Mouse (Mus musculus) adrenal gland, postnatal 25 days (tissue): Measurements from ENCODE around the gene Tph2. TPM values are rescaled to one million over a fixed set of nuclear protein-coding genes. Genes with fewer than 3 reads are reported as not detected.
"Not testable (repeated sequence)": the region's sequence is repeated elsewhere in the genome, so short reads cannot be mapped to it uniquely, and the experiment has no call there.

Experiments used
- DNase-seq: peaks from one replicate; pipeline ENCODE4 v3.0.0; 2021; ENCODE audit warnings: mixed read lengths
- long read RNA-seq: library from polyadenylated mRNA; stranded (forward); transcript quantifications from one replicate; pipeline ENCODE4 v2.0.0, GENCODE M21; 2021
- total RNA-seq: library from RNA; stranded (reverse); gene quantifications from 2 replicates; pipeline ENCODE4 v1.2.3, GENCODE M21; 2021

The Tph2 gene
- not detected in 2 replicates for total RNA-seq
- long read RNA-seq = 0 reads

- DNase-seq = peak; percentile 77
These were observed at the start of gene Tph2 for GRCm38 (mm10) chr10:115184697-115185096. TSS of gene Tph2 (minus strand) at chr10:115185022.

- DNase-seq = no peak
These were observed 49.0 kb upstream of the Tph2 start for GRCm38 (mm10) chr10:115233798-115234197.

GRCm38 (mm10) chr10:115232513-115232912 is 47.7 kb upstream of the Tph2 start:
- no peak for DNase-seq

GRCm38 (mm10) chr10:115229023-115229422 is 44.2 kb upstream of the Tph2 start:
- DNase-seq = no peak

- DNase-seq = no peak
These were observed 41.8 kb upstream of the Tph2 start for GRCm38 (mm10) chr10:115226586-115226985.

GRCm38 (mm10) chr10:115223845-115224244 is 39.0 kb upstream of the Tph2 start:
- DNase-seq = no peak

GRCm38 (mm10) chr10:115212916-115213580 is 28.2 kb upstream of the Tph2 start:
- no peak for DNase-seq

GRCm38 (mm10) chr10:115205825-115206224 is 21.0 kb upstream of the Tph2 start:
- no peak for DNase-seq

- no peak for DNase-seq
These were observed 20.5 kb upstream of the Tph2 start for GRCm38 (mm10) chr10:115205284-115205683.

- DNase-seq = no peak
These were observed 6.4 kb upstream of the Tph2 start for GRCm38 (mm10) chr10:115191214-115191613.

GRCm38 (mm10) chr10:115187390-115187789 is 2.6 kb upstream of the Tph2 start:
- no peak for DNase-seq

GRCm38 (mm10) chr10:115181034-115181433 is 3.8 kb downstream of the Tph2 start:
- no peak for DNase-seq

- not testable (repeated sequence) for DNase-seq
These were observed 6.8 kb downstream of the Tph2 start for GRCm38 (mm10) chr10:115178019-115178418.

GRCm38 (mm10) chr10:115175591-115175991 is 9.2 kb downstream of the Tph2 start:
- no peak for DNase-seq

- no peak for DNase-seq
These were observed 11.5 kb downstream of the Tph2 start for GRCm38 (mm10) chr10:115173336-115173735.

- no peak for DNase-seq
These were observed 13.4 kb downstream of the Tph2 start for GRCm38 (mm10) chr10:115171351-115171818.

- DNase-seq = no peak
These were observed 14.1 kb downstream of the Tph2 start for GRCm38 (mm10) chr10:115170496-115171350.

- DNase-seq = no peak
These were observed 15.4 kb downstream of the Tph2 start for GRCm38 (mm10) chr10:115169410-115169809.

GRCm38 (mm10) chr10:115160289-115160688 is 24.5 kb downstream of the Tph2 start:
- no peak for DNase-seq

GRCm38 (mm10) chr10:115147308-115147707 is 37.5 kb downstream of the Tph2 start:
- no peak for DNase-seq

- DNase-seq = no peak
These were observed 38.4 kb downstream of the Tph2 start for GRCm38 (mm10) chr10:115146257-115146898.

GRCm38 (mm10) chr10:115144542-115144941 is 40.3 kb downstream of the Tph2 start:
- no peak for DNase-seq

- DNase-seq = no peak
These were observed 41.2 kb downstream of the Tph2 start for GRCm38 (mm10) chr10:115143641-115144040.
